Mouse (Mus musculus): Measurements from ENCODE around the gene Grin2c. TPM values are rescaled to one million over a fixed set of nuclear protein-coding genes. Genes with fewer than 3 reads are reported as not detected.

The Grin2c gene
- polyA plus RNA-seq, 1 experiment from 2014 or later = 0.18 TPM

DNA sequence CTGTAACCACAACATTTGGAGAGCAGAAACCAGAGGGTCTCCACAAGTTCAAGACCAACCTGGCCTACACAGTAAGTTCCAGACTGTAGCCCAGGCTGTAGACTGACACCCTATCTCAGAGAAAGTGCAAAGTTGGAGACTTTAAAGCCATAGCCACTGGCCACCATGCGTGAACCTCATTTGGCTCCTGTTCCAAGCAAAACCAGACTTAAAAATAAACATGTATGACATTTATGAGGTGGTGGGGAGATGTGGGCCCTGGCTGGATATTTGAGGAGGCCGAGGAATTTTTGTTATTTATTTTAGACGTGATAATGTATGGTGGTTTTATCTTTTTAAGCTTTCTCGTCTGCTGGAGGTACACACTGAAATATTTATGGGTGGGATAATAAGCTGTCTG lies 7.9 kb downstream of the Grin2c start:
- H3K9me3 ChIP-seq (ENCODE audit: control insufficient read depth, low read length) = no peaks in the 10 kb centered on the region
- DNase-seq (ENCODE audit: low spot score, missing footprints) (no peak), ATAC-seq (ENCODE audit: low FRiP score) (no peak)
- H3K36me3 ChIP-seq (ENCODE audit: control insufficient read depth, insufficient read depth, low read length) = no peaks in the 10 kb centered on the region
- H3K27me3 ChIP-seq (ENCODE audit: control insufficient read depth, insufficient read depth, low read length) = peaks cover 52% of the 10 kb centered on the region
- H3K4me2 ChIP-seq = no peak overlapping the region
- 82% methylated on average over 4 of the region's 4 CpGs for WGBS
- H3K27ac ChIP-seq (ENCODE audit: low read depth, low read length) = no peak overlapping the region
- no peak overlapping the region for H3K9ac ChIP-seq (ENCODE audit: low read length)
- H3K4me1 ChIP-seq (ENCODE audit: control insufficient read depth, insufficient read depth, low read length) = peaks cover 6% of the 10 kb centered on the region
- H3K4me3 ChIP-seq (ENCODE audit: low read depth, low read length) = no peak overlapping the region

DNA sequence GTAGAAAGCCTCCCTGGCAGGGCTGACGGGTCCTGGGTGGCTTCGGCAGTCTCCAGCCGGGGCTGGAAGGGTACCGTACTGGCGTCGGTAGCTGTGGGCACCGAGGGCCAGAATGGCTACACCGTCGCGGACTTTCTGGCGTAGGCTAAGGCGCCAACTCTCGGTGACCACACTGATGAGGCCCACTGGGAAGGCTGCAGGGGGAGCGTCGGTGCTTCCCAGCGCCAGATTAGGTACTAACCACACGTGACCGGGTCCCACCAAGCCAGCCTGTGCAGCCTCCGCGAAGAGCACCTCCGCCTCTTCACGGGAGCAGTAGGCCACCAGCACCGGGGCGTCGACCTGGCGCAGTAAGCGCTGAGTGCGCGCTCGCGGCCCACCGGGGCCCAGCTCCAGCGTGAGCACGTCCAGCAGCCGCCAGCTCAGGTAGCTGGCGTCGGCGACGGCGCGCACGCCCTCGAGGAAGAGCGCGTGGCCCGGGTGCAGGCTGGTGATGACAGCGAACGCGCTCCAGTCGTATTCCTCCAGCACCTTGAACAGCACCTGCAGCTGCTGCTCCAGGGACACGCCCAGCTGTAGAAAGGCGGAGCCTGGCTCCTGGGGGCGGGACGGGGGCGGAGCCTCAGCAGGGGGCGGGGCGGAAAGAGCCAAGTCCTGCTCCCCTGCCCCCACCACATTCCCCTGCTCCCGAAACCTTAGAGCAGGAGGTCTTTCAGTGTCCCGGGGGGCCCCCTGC lies 9.1 kb downstream of the Grin2c start:
- no peak overlapping the region for H3K4me3 ChIP-seq (ENCODE audit: low read depth, low read length)

DNA sequence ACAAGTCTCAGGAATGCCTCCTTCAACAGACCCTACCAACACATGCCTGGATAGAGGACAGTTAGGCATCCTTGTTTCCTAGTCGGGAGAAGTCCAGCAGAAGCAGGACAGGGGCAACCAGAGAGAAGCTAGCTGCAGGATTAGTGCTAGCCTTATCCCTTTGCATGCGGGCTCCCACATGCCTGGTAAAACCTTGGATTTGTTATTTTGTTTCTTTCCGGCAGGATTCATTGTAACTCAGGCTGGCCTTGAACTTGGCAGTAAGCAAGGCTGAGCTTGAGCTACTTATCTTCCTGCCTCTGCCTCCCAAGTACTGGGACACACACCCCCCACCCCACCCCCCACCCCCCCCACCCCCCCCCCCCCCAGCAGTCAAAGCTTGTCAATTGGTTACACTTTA lies 15.8 kb downstream of the Grin2c start:
- Histone ChIP-seq H3K9ac (ENCODE audit: low read length) (no peak overlapping the region), H3K4me2 (no peak overlapping the region), H3K27me3 (ENCODE audit: control insufficient read depth, insufficient read depth, low read length) (peaks cover 37% of the 10 kb centered on the region), H3K4me3 (ENCODE audit: low read depth, low read length) (no peak overlapping the region), H3K9me3 (ENCODE audit: control insufficient read depth, low read length) (no peaks in the 10 kb centered on the region), H3K27ac (ENCODE audit: low read depth, low read length) (no peak overlapping the region), H3K4me1 (ENCODE audit: control insufficient read depth, insufficient read depth, low read length) (peaks cover 16% of the 10 kb centered on the region), H3K36me3 (ENCODE audit: control insufficient read depth, insufficient read depth, low read length) (no peaks in the 10 kb centered on the region)
- WGBS = 44% methylated on average over 3 of the region's 3 CpGs
- DNase-seq (ENCODE audit: low spot score, missing footprints) = no peak
- no peak for ATAC-seq (ENCODE audit: low FRiP score)

More for the DNA sequence above, 9.1 kb downstream of the Grin2c start:
- Histone ChIP-seq H3K4me1 (ENCODE audit: control insufficient read depth, insufficient read depth, low read length) (peaks cover 6% of the 10 kb centered on the region), H3K9me3 (ENCODE audit: control insufficient read depth, low read length) (no peaks in the 10 kb centered on the region), H3K36me3 (ENCODE audit: control insufficient read depth, insufficient read depth, low read length) (no peaks in the 10 kb centered on the region), H3K9ac (ENCODE audit: low read length) (no peak overlapping the region), H3K4me2 (peak overlapping the region; percentile 25), H3K27me3 (ENCODE audit: control insufficient read depth, insufficient read depth, low read length) (peaks cover 45% of the 10 kb centered on the region), H3K27ac (ENCODE audit: low read depth, low read length) (no peak overlapping the region)
- DNase-seq (ENCODE audit: low spot score, missing footprints) (no peak), ATAC-seq (ENCODE audit: low FRiP score) (no peak)
- WGBS = 17% methylated on average over 59 of the region's 59 CpGs

DNA sequence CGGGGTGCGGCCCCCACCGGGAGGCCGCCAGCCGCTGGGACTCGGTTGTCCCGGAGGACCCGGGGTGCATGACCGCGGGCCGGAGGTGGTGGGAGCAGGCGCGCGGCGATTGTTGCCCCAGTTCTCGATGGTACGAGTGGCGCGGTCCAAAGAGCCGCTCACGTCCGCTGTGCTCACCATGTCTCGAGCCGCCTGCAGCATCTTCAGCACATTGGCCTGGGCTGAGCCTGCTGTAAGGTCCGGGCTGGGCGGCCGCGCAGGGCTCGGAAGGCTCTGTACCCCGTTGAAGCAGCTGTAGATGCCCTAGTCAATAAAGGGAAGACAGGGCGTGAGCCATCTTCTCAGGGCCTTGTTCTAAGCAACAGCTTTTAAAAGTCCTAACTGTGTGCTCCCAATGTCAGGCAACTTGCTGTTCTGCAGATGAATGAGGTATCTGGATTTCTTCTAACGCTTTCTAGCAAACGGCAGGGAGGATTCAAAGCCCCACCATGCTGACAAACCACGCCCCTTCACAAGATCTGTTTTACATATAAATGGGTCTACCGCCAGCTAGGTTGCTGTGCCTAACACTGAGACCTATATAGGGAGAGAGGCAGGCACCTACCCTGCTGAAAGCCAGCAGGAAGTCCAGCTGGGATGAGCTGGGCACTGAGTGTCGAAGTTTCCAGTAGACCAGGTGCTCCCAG lies 16.5 kb downstream of the Grin2c start:
- Histone ChIP-seq H3K4me2 (peak overlapping the region; percentile 81), H3K4me1 (ENCODE audit: control insufficient read depth, insufficient read depth, low read length) (peaks cover 16% of the 10 kb centered on the region), H3K36me3 (ENCODE audit: control insufficient read depth, insufficient read depth, low read length) (no peaks in the 10 kb centered on the region), H3K9me3 (ENCODE audit: control insufficient read depth, low read length) (no peaks in the 10 kb centered on the region), H3K27ac (ENCODE audit: low read depth, low read length) (no peak overlapping the region), H3K4me3 (ENCODE audit: low read depth, low read length) (peak overlapping the region; percentile 42), H3K27me3 (ENCODE audit: control insufficient read depth, insufficient read depth, low read length) (peaks cover 37% of the 10 kb centered on the region), H3K9ac (ENCODE audit: low read length) (peak overlapping the region; percentile 41)
- DNase-seq (ENCODE audit: low spot score, missing footprints) (peak; percentile 93), ATAC-seq (ENCODE audit: low FRiP score) (no peak)
- WGBS = under 1% methylated on average over 35 of the region's 36 CpGs

DNA sequence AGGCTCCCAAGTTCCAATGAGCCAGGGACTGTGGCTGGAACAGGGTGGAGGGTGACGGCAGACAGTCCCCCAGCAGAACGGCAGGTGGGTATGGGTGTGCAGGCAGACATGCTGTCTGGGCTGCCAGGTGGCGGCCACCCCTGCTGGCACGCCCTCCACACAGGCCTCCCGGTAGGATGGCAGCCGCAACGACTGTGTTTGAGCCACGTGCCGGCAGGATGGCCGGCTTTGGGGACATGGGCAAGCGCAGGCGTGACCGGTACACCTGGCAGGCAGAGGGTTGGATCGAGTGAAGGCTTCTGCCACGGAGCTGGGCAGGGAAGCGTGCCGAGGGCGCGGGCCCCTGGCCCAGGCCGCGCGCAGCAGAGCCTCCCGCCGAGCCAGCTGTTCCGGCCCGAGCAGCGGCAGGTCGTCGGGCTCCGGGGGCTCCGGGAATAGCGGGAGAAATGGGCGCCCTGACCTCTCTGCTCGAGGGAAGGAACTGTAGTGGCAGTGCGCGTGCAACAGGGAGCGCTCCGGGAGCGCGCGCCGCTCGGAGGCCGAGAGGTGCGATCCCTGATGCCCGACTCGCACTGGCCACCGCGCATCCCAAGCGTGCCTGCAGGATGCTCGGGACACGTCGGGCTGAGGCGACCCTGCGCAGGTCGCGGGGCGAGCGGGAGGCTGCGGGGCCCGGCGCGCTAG lies 17.2 kb downstream of the Grin2c start:
- Histone ChIP-seq H3K9me3 (ENCODE audit: control insufficient read depth, low read length) (no peaks in the 10 kb centered on the region), H3K27ac (ENCODE audit: low read depth, low read length) (no peak overlapping the region), H3K4me1 (ENCODE audit: control insufficient read depth, insufficient read depth, low read length) (peaks cover 16% of the 10 kb centered on the region), H3K27me3 (ENCODE audit: control insufficient read depth, insufficient read depth, low read length) (peaks cover 37% of the 10 kb centered on the region), H3K36me3 (ENCODE audit: control insufficient read depth, insufficient read depth, low read length) (no peaks in the 10 kb centered on the region), H3K9ac (ENCODE audit: low read length) (peak overlapping the region; percentile 41), H3K4me3 (ENCODE audit: low read depth, low read length) (peak overlapping the region; percentile 42), H3K4me2 (peak overlapping the region; percentile 81)
- peak; percentile 92 for DNase-seq (ENCODE audit: low spot score, missing footprints)
- ATAC-seq (ENCODE audit: low FRiP score) = peak; percentile 49; the same call in 1 of the 2 replicates
- WGBS = 2% methylated on average over 63 of the region's 63 CpGs

DNA sequence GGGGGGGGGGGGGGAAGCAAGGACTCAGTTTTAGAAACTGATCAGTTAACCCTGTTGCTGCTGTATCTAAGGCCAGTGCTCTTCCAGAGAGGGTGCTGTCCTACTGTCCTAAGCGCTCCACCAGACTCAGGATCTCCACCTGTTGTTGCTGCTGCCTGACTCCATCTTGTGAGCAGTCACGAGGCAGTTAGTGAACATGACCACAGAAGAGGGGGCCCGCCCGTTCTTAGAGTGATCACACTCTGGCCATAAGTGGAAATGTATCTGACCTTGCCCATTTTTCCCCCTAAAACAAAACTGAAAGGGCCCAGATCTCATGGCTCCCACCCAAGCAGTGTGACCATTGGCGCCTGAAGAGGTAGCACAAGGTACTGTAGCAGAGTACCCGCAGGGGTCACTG lies 19.1 kb downstream of the Grin2c start:
- 74% methylated on average over 6 of the region's 6 CpGs for WGBS
- ATAC-seq (ENCODE audit: low FRiP score) (no peak), DNase-seq (ENCODE audit: low spot score, missing footprints) (no peak)
- Histone ChIP-seq H3K4me3 (ENCODE audit: low read depth, low read length) (no peak overlapping the region), H3K27ac (ENCODE audit: low read depth, low read length) (no peak overlapping the region), H3K4me2 (no peak overlapping the region), H3K36me3 (ENCODE audit: control insufficient read depth, insufficient read depth, low read length) (no peaks in the 10 kb centered on the region), H3K9me3 (ENCODE audit: control insufficient read depth, low read length) (no peaks in the 10 kb centered on the region), H3K27me3 (ENCODE audit: control insufficient read depth, insufficient read depth, low read length) (peaks cover 37% of the 10 kb centered on the region), H3K9ac (ENCODE audit: low read length) (no peak overlapping the region), H3K4me1 (ENCODE audit: control insufficient read depth, insufficient read depth, low read length) (peaks cover 16% of the 10 kb centered on the region)

DNA sequence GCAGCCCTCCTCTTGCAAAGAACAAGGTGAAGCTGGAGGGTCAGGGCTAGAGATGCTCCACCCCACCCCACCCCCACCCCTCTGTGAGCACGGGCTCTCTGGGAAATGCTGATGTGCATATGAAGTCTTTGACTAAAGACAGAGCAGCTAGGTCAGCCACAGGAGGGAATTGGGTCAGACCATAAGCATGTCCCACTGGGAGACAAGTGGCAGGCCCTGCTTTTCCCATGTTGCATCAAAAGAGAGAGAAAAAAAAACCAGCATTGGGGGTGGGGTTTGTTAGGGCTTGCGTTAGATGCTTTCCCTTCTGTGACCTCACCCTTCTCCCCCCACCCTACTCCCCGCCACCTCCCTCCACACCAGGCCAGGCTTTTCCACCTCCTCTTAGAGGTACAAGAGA lies 19.8 kb downstream of the Grin2c start:
- Histone ChIP-seq H3K27me3 (ENCODE audit: control insufficient read depth, insufficient read depth, low read length) (peaks cover 37% of the 10 kb centered on the region), H3K27ac (ENCODE audit: low read depth, low read length) (no peak overlapping the region)

DNA sequence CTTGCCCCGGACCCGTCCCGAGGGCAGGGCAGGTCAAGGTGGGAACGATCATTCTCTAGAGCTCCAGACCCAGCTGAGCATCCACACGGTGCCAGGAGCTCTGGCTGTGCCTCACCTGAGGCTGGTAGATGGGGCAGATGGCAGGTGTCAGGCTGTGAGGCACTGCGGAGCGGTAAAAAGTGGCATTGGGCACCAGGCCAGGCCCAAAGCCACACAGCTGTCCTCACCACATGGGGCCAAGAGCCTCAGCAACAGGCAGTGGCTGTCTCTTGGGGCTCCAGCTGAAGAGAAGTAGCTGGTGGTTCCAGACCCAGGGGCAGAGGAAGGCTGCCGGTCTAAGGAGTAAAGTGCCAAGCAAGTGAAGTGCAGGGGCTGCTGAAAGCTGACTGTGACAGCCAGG lies 20.7 kb downstream of the Grin2c start:
- no peaks in the 10 kb centered on the region for H3K36me3 ChIP-seq (ENCODE audit: control insufficient read depth, insufficient read depth, low read length)
- H3K4me2 ChIP-seq = no peak overlapping the region
- no peak overlapping the region for H3K4me3 ChIP-seq (ENCODE audit: low read depth, low read length)
- DNase-seq (ENCODE audit: low spot score, missing footprints) (no peak), ATAC-seq (ENCODE audit: low FRiP score) (no peak)
- WGBS = 79% methylated on average over 8 of the region's 8 CpGs
- peaks cover 16% of the 10 kb centered on the region for H3K4me1 ChIP-seq (ENCODE audit: control insufficient read depth, insufficient read depth, low read length)
- peaks cover 37% of the 10 kb centered on the region for H3K27me3 ChIP-seq (ENCODE audit: control insufficient read depth, insufficient read depth, low read length)
- H3K9me3 ChIP-seq (ENCODE audit: control insufficient read depth, low read length) = no peaks in the 10 kb centered on the region
- no peak overlapping the region for H3K27ac ChIP-seq (ENCODE audit: low read depth, low read length)
- no peak overlapping the region for H3K9ac ChIP-seq (ENCODE audit: low read length)

More for the DNA sequence above, 19.8 kb downstream of the Grin2c start:
- Histone ChIP-seq H3K9me3 (ENCODE audit: control insufficient read depth, low read length) (no peaks in the 10 kb centered on the region), H3K4me1 (ENCODE audit: control insufficient read depth, insufficient read depth, low read length) (peaks cover 16% of the 10 kb centered on the region), H3K4me3 (ENCODE audit: low read depth, low read length) (no peak overlapping the region), H3K36me3 (ENCODE audit: control insufficient read depth, insufficient read depth, low read length) (no peaks in the 10 kb centered on the region), H3K9ac (ENCODE audit: low read length) (no peak overlapping the region), H3K4me2 (no peak overlapping the region)
- DNase-seq (ENCODE audit: low spot score, missing footprints) (no peak), ATAC-seq (ENCODE audit: low FRiP score) (no peak)
- 13% methylated on average over 3 of the region's 3 CpGs for WGBS

DNA sequence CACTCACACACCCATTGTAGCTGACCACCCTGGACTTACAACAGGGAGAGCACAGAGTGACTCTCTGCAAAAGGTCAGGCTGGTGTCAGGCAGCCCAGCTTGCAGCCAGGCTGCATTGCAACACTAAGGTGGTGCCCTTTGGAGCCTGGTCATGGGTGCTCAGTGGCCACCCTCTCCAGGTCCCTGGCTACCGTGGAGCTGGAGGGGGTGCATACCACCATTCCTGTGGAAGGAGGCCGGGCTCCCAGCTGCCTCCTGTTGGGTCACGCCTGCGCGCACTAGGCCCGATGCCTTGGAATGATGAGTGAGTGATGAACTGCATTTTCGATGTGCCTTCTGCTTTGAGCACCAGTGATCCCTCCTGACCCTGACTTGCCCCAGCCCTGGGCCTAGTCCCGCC lies 22.2 kb downstream of the Grin2c start:
- H3K4me1 ChIP-seq (ENCODE audit: control insufficient read depth, insufficient read depth, low read length) = peaks cover 9% of the 10 kb centered on the region
- no peak overlapping the region for H3K9ac ChIP-seq (ENCODE audit: low read length)
- no peaks in the 10 kb centered on the region for H3K9me3 ChIP-seq (ENCODE audit: control insufficient read depth, low read length)
- no peak overlapping the region for H3K4me2 ChIP-seq
- no peak overlapping the region for H3K4me3 ChIP-seq (ENCODE audit: low read depth, low read length)
- DNase-seq (ENCODE audit: low spot score, missing footprints) = no peak
- H3K27me3 ChIP-seq (ENCODE audit: control insufficient read depth, insufficient read depth, low read length) = peaks cover 22% of the 10 kb centered on the region
- H3K36me3 ChIP-seq (ENCODE audit: control insufficient read depth, insufficient read depth, low read length) = no peaks in the 10 kb centered on the region
- no peak for ATAC-seq (ENCODE audit: low FRiP score)
- 88% methylated on average over 8 of the region's 8 CpGs for WGBS
- H3K27ac ChIP-seq (ENCODE audit: low read depth, low read length) = no peak overlapping the region

All from midbrain, embryonic 11.5 days (tissue).